Mouse (Mus musculus): Measurements from ENCODE around the gene Actr2. TPM values are rescaled to one million over a fixed set of nuclear protein-coding genes. Genes with fewer than 3 reads are reported as not detected.
"Not testable (repeated sequence)": the region's sequence is repeated elsewhere in the genome, so short reads cannot be mapped to it uniquely, and the experiment has no call there.

Actr2 gene
- polyA plus RNA-seq, 1 experiment from 2014 or later: 78.0 TPM

- H3K9me3 ChIP-seq (ENCODE audit: control insufficient read depth, low read length): no peaks in the 10 kb centered on the region
- no peak for ATAC-seq (ENCODE audit: insufficient read depth, low FRiP score, low TSS enrichment)
- DNase-seq (ENCODE audit: low spot score): no peak
- no peaks in the 10 kb centered on the region for H3K27me3 ChIP-seq (ENCODE audit: control insufficient read depth, insufficient read depth, low read length)
- WGBS: 100% methylated on average over 1 of the region's 1 CpGs
- peaks cover 4% of the 10 kb centered on the region; the same call in 1 of the 2 replicates for H3K36me3 ChIP-seq (ENCODE audit: control insufficient read depth, insufficient read depth, low read length)
- no peak overlapping the region for H3K4me3 ChIP-seq (ENCODE audit: low read depth, low read length)
- no peak overlapping the region for H3K9ac ChIP-seq (ENCODE audit: low read length)
- H3K27ac ChIP-seq (ENCODE audit: low read depth, low read length): no peak overlapping the region
- no peaks in the 10 kb centered on the region for H3K4me1 ChIP-seq (ENCODE audit: control insufficient read depth, insufficient read depth, low read length)
- H3K4me2 ChIP-seq (ENCODE audit: low read depth): no peak overlapping the region
Measured at GRCm38 (mm10) chr11:20066106-20066505, 46.6 kb downstream of the Actr2 start.

DNA sequence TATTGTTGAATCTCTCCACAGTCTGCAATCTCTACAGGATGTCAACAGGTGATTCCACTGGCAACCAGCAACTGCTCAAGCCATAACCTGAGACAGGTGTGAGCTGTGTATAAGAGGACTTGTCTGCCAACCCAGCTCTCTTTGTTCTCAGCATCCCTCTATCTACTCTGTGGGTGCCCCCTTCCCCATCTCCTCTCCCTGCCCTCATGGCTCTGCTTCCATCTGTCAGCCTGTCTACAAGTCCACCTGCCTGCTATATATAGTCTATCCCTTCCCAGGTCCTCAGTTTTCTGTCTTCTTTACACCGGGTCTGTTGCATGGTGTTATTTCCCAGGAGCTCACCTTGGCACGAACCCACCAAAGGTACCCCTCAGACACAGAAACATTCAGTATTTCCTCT lies 47.8 kb downstream of the Actr2 start:
- H3K27me3 ChIP-seq (ENCODE audit: control insufficient read depth, insufficient read depth, low read length): no peaks in the 10 kb centered on the region
- H3K9ac ChIP-seq (ENCODE audit: low read length): no peak overlapping the region
- no peaks in the 10 kb centered on the region for H3K9me3 ChIP-seq (ENCODE audit: control insufficient read depth, low read length)
- H3K4me2 ChIP-seq (ENCODE audit: low read depth): no peak overlapping the region
- DNase-seq (ENCODE audit: low spot score) (no peak), ATAC-seq (ENCODE audit: insufficient read depth, low FRiP score, low TSS enrichment) (no peak)
- WGBS: 90% methylated on average over 2 of the region's 2 CpGs
- no peak overlapping the region for H3K4me3 ChIP-seq (ENCODE audit: low read depth, low read length)
- no peaks in the 10 kb centered on the region for H3K4me1 ChIP-seq (ENCODE audit: control insufficient read depth, insufficient read depth, low read length)
- H3K36me3 ChIP-seq (ENCODE audit: control insufficient read depth, insufficient read depth, low read length): peaks cover 3% of the 10 kb centered on the region; the same call in 1 of the 2 replicates
- no peak overlapping the region for H3K27ac ChIP-seq (ENCODE audit: low read depth, low read length)

DNA sequence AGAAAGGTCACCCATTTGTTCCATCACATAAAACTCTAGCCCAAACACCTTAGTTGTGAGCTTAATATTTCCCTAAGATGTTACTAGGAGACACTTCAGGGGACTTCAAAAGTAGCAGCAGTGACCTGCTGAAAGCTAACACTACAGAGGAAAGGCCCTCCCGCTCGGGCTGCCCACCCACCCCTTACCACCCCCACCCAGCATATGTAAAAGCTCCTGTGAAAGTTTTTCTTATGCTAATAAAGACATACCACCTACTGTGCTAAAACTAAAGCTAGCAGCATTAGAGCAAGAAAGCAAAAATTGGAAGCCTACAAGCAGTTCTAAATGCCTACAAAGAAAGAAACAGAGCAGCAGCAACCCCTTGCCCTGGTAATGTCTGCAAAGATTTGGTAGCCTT lies 48.6 kb downstream of the Actr2 start:
- not testable (repeated sequence) for DNase-seq (ENCODE audit: low spot score); H3K36me3 ChIP-seq (ENCODE audit: control insufficient read depth, insufficient read depth, low read length); H3K9me3 ChIP-seq (ENCODE audit: control insufficient read depth, low read length); H3K27ac ChIP-seq (ENCODE audit: low read depth, low read length); ATAC-seq (ENCODE audit: insufficient read depth, low FRiP score, low TSS enrichment); H3K9ac ChIP-seq (ENCODE audit: low read length); H3K4me1 ChIP-seq (ENCODE audit: control insufficient read depth, insufficient read depth, low read length); H3K27me3 ChIP-seq (ENCODE audit: control insufficient read depth, insufficient read depth, low read length); H3K4me2 ChIP-seq (ENCODE audit: low read depth); H3K4me3 ChIP-seq (ENCODE audit: low read depth, low read length)
- 16% methylated on average over 2 of the region's 2 CpGs for WGBS

DNA sequence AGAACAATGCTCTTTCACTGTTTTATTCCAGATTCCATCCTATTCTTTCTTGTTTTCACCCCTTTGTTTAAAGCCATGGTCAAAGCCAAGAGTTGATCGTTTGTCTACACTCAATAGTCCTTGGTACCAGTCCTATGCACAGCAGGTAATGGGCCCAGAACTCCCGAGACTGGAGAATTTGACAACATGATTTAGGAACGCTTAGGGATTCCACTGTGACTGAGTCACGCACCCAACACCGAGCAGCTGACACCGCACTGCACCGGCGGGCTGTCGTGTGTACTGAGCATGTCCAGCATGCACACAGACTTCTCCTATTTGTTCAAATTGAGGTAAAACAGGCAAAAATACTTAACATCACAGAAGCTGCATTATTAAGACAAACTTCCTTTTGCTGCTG lies 49.9 kb downstream of the Actr2 start:
- not testable (repeated sequence) for DNase-seq (ENCODE audit: low spot score); H3K27ac ChIP-seq (ENCODE audit: low read depth, low read length); H3K9ac ChIP-seq (ENCODE audit: low read length); ATAC-seq (ENCODE audit: insufficient read depth, low FRiP score, low TSS enrichment); H3K4me3 ChIP-seq (ENCODE audit: low read depth, low read length); H3K36me3 ChIP-seq (ENCODE audit: control insufficient read depth, insufficient read depth, low read length); H3K4me2 ChIP-seq (ENCODE audit: low read depth); H3K4me1 ChIP-seq (ENCODE audit: control insufficient read depth, insufficient read depth, low read length); H3K27me3 ChIP-seq (ENCODE audit: control insufficient read depth, insufficient read depth, low read length); H3K9me3 ChIP-seq (ENCODE audit: control insufficient read depth, low read length)
- WGBS: 75% methylated on average over 9 of the region's 9 CpGs

GRCm38 (mm10) chr11:20059736-20060135 lies 53.0 kb downstream of the Actr2 start:
- H3K9me3 ChIP-seq (ENCODE audit: control insufficient read depth, low read length): no peaks in the 10 kb centered on the region
- DNase-seq (ENCODE audit: low spot score) (no peak), ATAC-seq (ENCODE audit: insufficient read depth, low FRiP score, low TSS enrichment) (no peak)
- H3K4me3 ChIP-seq (ENCODE audit: low read depth, low read length): no peak overlapping the region
- no peak overlapping the region for H3K4me2 ChIP-seq (ENCODE audit: low read depth)
- no peak overlapping the region for H3K27ac ChIP-seq (ENCODE audit: low read depth, low read length)
- H3K9ac ChIP-seq (ENCODE audit: low read length): no peak overlapping the region
- peaks cover 6% of the 10 kb centered on the region; the same call in 1 of the 2 replicates for H3K36me3 ChIP-seq (ENCODE audit: control insufficient read depth, insufficient read depth, low read length)
- WGBS: 88% methylated on average over 3 of the region's 3 CpGs
- no peaks in the 10 kb centered on the region for H3K4me1 ChIP-seq (ENCODE audit: control insufficient read depth, insufficient read depth, low read length)
- no peaks in the 10 kb centered on the region for H3K27me3 ChIP-seq (ENCODE audit: control insufficient read depth, insufficient read depth, low read length)

GRCm38 (mm10) chr11:20057429-20057828 lies 55.3 kb downstream of the Actr2 start:
- WGBS: 88% methylated on average over 2 of the region's 2 CpGs
- H3K36me3 ChIP-seq (ENCODE audit: control insufficient read depth, insufficient read depth, low read length): peaks cover 6% of the 10 kb centered on the region; the same call in 1 of the 2 replicates
- no peaks in the 10 kb centered on the region for H3K4me1 ChIP-seq (ENCODE audit: control insufficient read depth, insufficient read depth, low read length)
- H3K9ac ChIP-seq (ENCODE audit: low read length): no peak overlapping the region
- no peak for ATAC-seq (ENCODE audit: insufficient read depth, low FRiP score, low TSS enrichment)
- H3K4me3 ChIP-seq (ENCODE audit: low read depth, low read length): no peak overlapping the region
- H3K9me3 ChIP-seq (ENCODE audit: control insufficient read depth, low read length): no peaks in the 10 kb centered on the region
- H3K27me3 ChIP-seq (ENCODE audit: control insufficient read depth, insufficient read depth, low read length): no peaks in the 10 kb centered on the region
- no peak overlapping the region for H3K4me2 ChIP-seq (ENCODE audit: low read depth)
- DNase-seq (ENCODE audit: low spot score): no peak
- H3K27ac ChIP-seq (ENCODE audit: low read depth, low read length): no peak overlapping the region

GRCm38 (mm10) chr11:20056168-20056567 lies 56.5 kb downstream of the Actr2 start:
- Histone ChIP-seq H3K9ac (ENCODE audit: low read length) (no peak overlapping the region), H3K27ac (ENCODE audit: low read depth, low read length) (no peak overlapping the region), H3K4me1 (ENCODE audit: control insufficient read depth, insufficient read depth, low read length) (no peaks in the 10 kb centered on the region), H3K9me3 (ENCODE audit: control insufficient read depth, low read length) (no peaks in the 10 kb centered on the region), H3K36me3 (ENCODE audit: control insufficient read depth, insufficient read depth, low read length) (peaks cover 3% of the 10 kb centered on the region; the same call in 1 of the 2 replicates), H3K27me3 (ENCODE audit: control insufficient read depth, insufficient read depth, low read length) (no peaks in the 10 kb centered on the region), H3K4me2 (ENCODE audit: low read depth) (no peak overlapping the region), H3K4me3 (ENCODE audit: low read depth, low read length) (no peak overlapping the region)
- DNase-seq (ENCODE audit: low spot score) (no peak), ATAC-seq (ENCODE audit: insufficient read depth, low FRiP score, low TSS enrichment) (no peak)
- WGBS: 79% methylated on average over 1 of the region's 1 CpGs

DNA sequence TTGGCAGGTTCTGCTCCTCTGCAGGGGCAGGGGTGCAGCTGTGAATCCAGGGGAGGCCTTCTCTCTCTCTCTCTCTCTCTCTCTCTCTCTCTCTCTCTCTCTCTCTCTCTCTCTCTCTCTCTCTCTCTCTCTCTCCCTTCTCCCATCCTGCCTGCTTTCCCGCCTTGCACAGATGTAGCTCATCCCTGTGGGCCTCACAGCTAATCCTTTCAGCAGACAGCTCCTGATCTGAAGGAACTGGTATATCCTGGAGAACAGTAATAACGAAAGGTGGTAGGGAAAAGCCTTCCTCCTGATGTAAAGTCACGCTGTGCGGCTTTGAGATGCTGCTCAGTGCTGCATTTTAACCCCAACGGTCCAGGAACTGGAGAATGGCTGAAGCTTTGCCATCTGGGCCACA lies 58.1 kb downstream of the Actr2 start:
- no peaks in the 10 kb centered on the region for H3K27me3 ChIP-seq (ENCODE audit: control insufficient read depth, insufficient read depth, low read length)
- H3K9ac ChIP-seq (ENCODE audit: low read length): no peak overlapping the region
- DNase-seq (ENCODE audit: low spot score) (no peak), ATAC-seq (ENCODE audit: insufficient read depth, low FRiP score, low TSS enrichment) (no peak)
- no peaks in the 10 kb centered on the region for H3K9me3 ChIP-seq (ENCODE audit: control insufficient read depth, low read length)
- H3K4me1 ChIP-seq (ENCODE audit: control insufficient read depth, insufficient read depth, low read length): no peaks in the 10 kb centered on the region
- no peak overlapping the region for H3K27ac ChIP-seq (ENCODE audit: low read depth, low read length)
- H3K4me2 ChIP-seq (ENCODE audit: low read depth): no peak overlapping the region
- no peak overlapping the region for H3K4me3 ChIP-seq (ENCODE audit: low read depth, low read length)
- peaks cover under 1% of the 10 kb centered on the region; the same call in 1 of the 2 replicates for H3K36me3 ChIP-seq (ENCODE audit: control insufficient read depth, insufficient read depth, low read length)
- 41% methylated on average over 5 of the region's 5 CpGs for WGBS

GRCm38 (mm10) chr11:20053951-20054350 lies 58.8 kb downstream of the Actr2 start:
- Histone ChIP-seq H3K4me1 (ENCODE audit: control insufficient read depth, insufficient read depth, low read length) (no peaks in the 10 kb centered on the region), H3K27ac (ENCODE audit: low read depth, low read length) (no peak overlapping the region), H3K9ac (ENCODE audit: low read length) (no peak overlapping the region), H3K27me3 (ENCODE audit: control insufficient read depth, insufficient read depth, low read length) (no peaks in the 10 kb centered on the region), H3K36me3 (ENCODE audit: control insufficient read depth, insufficient read depth, low read length) (no peaks in the 10 kb centered on the region), H3K4me3 (ENCODE audit: low read depth, low read length) (no peak overlapping the region), H3K4me2 (ENCODE audit: low read depth) (no peak overlapping the region), H3K9me3 (ENCODE audit: control insufficient read depth, low read length) (no peaks in the 10 kb centered on the region)
- DNase-seq (ENCODE audit: low spot score): no peak
- WGBS: 80% methylated on average over 3 of the region's 3 CpGs
- ATAC-seq (ENCODE audit: insufficient read depth, low FRiP score, low TSS enrichment): no peak

Measured in neural tube, embryonic 11.5 days (tissue).